Mouse (Mus musculus): ENCODE measurements around the gene Bak1. TPM values are rescaled to one million over a fixed set of nuclear protein-coding genes. Genes with fewer than 3 reads are reported as not detected.

Gene Bak1
- 0.47 TPM for polyA plus RNA-seq (2017; shearing (Covaris generic))

GRCm38 (mm10) chr17:27028909-27029308 is at the start of gene Bak1:
Bak1 (minus strand) TSS chr17:27029009.

GRCm38 (mm10) chr17:27056812-27057516 is 28.2 kb upstream of the Bak1 start, which contains the start of gene Itpr3:
Itpr3 (plus strand) TSS chr17:27057304.

GRCm38 (mm10) chr17:26972703-26973574 is 55.9 kb downstream of the Bak1 start, which contains the start of gene Zbtb9:
Zbtb9 (plus strand) TSS chr17:26973167.

Other genes starting within 250 kb of the Bak1 start
- gene Bnip1, start 247.9 kb downstream of the Bak1 start, polyA plus RNA-seq (2017; shearing (Covaris generic)): 20.7 TPM
- not detected for gene Nkx2-5, start 184.0 kb downstream of the Bak1 start, polyA plus RNA-seq (2017; shearing (Covaris generic))
- gene Kifc5b, start 111.9 kb downstream of the Bak1 start, polyA plus RNA-seq (2017; shearing (Covaris generic)): 1.4 TPM
- 151 TPM for gene Phf1, start 96.0 kb downstream of the Bak1 start, polyA plus RNA-seq (2017; shearing (Covaris generic))
- 114 TPM for gene Cuta, start 89.4 kb downstream of the Bak1 start, polyA plus RNA-seq (2017; shearing (Covaris generic))
- gene Syngap1, start 87.8 kb downstream of the Bak1 start, polyA plus RNA-seq (2017; shearing (Covaris generic)): 0.07 TPM
- 33.5 TPM for gene Zbtb9, start 55.8 kb downstream of the Bak1 start, polyA plus RNA-seq (2017; shearing (Covaris generic))
- 37.5 TPM for gene Itpr3, start 28.3 kb upstream of the Bak1 start, polyA plus RNA-seq (2017; shearing (Covaris generic))
- 48.6 TPM for gene Uqcc2, start 104.9 kb upstream of the Bak1 start, polyA plus RNA-seq (2017; shearing (Covaris generic))
- gene Ip6k3, start 138.8 kb upstream of the Bak1 start, polyA plus RNA-seq (2017; shearing (Covaris generic)): not detected
- gene Lemd2, start 175.5 kb upstream of the Bak1 start, polyA plus RNA-seq (2017; shearing (Covaris generic)): 91.5 TPM

Measured in naive thymus-derived CD4-positive, alpha-beta T cell, adult 5 months (primary cell).